Mouse (Mus musculus) erythroblast, embryonic 14.5 days (primary cell): Measurements from ENCODE around the gene Prmt7. TPM values are rescaled to one million over a fixed set of nuclear protein-coding genes. Genes with fewer than 3 reads are reported as not detected.

Experiments used
- H3K27me3 ChIP-seq: 2 replicates; pipeline ENCODE4 v1.6.1; 2012; ENCODE audit warnings: inconsistent platforms; ENCODE audit not compliant: control insufficient read depth
- H3K36me3 ChIP-seq: 2 replicates; pipeline ENCODE4 v1.6.1; 2012; ENCODE audit warnings: mild to moderate bottlenecking, inconsistent platforms; ENCODE audit not compliant: control insufficient read depth
- H3K4me1 ChIP-seq: 2 replicates; pipeline ENCODE4 v1.6.1; 2012; ENCODE audit warnings: inconsistent platforms; ENCODE audit not compliant: control insufficient read depth
- H3K4me3 ChIP-seq: replicated peaks from 2 replicates; pipeline ENCODE3; 2012; ENCODE audit warnings: moderate library complexity, mild to moderate bottlenecking, inconsistent platforms
- H3K9me3 ChIP-seq: 2 replicates; pipeline ENCODE4 v1.6.1; 2012; ENCODE audit warnings: low read length, inconsistent platforms, mixed read lengths; ENCODE audit not compliant: control insufficient read depth
- GATA1 ChIP-seq: IDR thresholded peaks from 2 replicates; pipeline ENCODE4 v1.6.1; 2012; ENCODE audit warnings: low read length, inconsistent platforms, mixed read lengths
- TAL1 ChIP-seq: IDR thresholded peaks from 3 replicates; pipeline ENCODE4 v1.6.1; 2012; ENCODE audit warnings: low read length, inconsistent platforms, mixed read lengths
- polyA plus RNA-seq: library from polyadenylated mRNA; stranded (reverse); fragments of >175 nt; gene quantifications from 2 replicates; pipeline ENCODE4 v1.2.3, GENCODE M21; 2012

The Prmt7 gene
- polyA plus RNA-seq: 0.36 and 0.73 TPM in 2 replicates

DNA sequence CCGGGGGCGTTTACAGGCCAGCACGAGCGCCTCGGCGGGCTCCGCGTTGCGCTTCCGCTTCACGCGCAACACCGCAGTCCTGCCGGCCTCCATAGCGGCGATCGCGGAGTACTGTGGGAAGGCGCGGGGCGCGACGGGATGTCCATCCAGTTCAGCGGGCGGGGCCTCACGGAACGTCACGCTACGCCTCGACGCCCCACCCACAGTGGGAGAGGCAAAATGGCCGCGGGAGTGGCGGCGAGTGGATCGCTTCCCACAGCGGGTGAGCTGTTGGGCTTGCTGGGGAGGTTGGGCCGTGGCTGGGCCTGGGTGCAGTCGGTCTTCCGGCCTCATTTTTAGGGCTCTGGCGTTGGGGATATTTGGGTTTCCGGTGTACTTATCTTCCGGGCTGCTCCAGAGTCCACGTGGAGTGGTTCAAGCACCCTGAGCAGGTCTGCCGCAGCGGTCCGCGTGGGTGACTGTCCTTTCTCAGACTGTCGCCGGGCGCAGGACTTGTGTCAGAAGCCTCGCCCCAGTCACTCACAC is at the start of gene Prmt7, which contains the start of gene Slc7a6os:
Gene Prmt7 (plus strand): TSS at position 116 of the 525 bp plus-strand sequence.
Gene Slc7a6os (minus strand): TSS at position 115 of the 525 bp plus-strand sequence.
- Histone ChIP-seq H3K4me3 (peak within 1 kb of the TSS; percentile 91), H3K9me3 (no peaks in the 10 kb centered on the region)

DNA sequence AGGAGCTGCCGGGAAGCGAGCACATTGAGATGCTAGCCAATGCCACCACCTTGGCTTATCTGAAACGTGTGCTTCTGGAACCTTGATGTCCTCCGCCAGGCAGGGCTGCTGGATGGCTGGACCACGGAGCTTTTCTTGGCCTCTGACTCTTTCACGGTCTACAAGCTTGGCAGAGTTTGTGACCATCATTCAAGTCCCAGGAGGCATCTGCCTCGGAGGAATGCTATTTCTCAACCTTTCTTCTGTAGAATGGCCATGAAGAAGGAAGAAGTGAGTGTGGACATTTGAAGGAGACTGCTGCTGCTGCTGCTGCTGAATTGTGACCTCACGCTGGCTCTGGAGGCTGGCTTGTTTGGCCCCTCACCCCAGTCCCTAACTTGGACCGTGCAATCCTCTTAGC is 47.5 kb upstream of the Prmt7 start:
- Histone ChIP-seq H3K4me3 (no peak overlapping the region), H3K4me1 (peaks cover 3% of the 10 kb centered on the region), H3K36me3 (peaks cover 22% of the 10 kb centered on the region), H3K9me3 (no peaks in the 10 kb centered on the region), H3K27me3 (peaks cover 17% of the 10 kb centered on the region)
- TF ChIP-seq TAL1: no peak
- TF ChIP-seq GATA1: no peak

More for the DNA sequence above, at the start of gene Prmt7, which contains the start of gene Slc7a6os:
- no peaks in the 10 kb centered on the region for H3K27me3 ChIP-seq
- H3K36me3 ChIP-seq: peaks cover 49% of the 10 kb centered on the region
- TF ChIP-seq TAL1 (no peak), GATA1 (no peak)
- H3K4me1 ChIP-seq: peaks cover 34% of the 10 kb centered on the region

DNA sequence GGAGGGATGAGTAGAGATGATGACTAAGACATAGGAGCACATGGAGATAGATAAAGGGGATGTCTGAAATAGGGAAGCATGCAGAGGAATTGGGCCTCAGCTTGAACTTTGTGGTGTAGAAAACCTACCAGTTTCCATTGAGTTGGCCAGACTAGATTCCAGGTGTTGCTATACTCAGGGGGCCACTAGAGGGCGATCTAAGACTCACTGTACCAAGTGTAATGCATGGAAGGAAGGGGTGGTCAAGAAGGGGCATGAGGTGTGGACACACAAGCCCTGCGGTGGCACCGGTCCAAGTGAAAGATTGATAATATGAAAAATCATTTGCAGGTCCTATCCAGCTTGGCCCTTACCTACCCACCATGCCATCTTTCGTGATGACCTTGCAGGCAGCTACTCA is 45.3 kb upstream of the Prmt7 start:
- Histone ChIP-seq H3K9me3 (no peaks in the 10 kb centered on the region), H3K36me3 (peaks cover 22% of the 10 kb centered on the region), H3K27me3 (peaks cover 36% of the 10 kb centered on the region), H3K4me1 (peaks cover 22% of the 10 kb centered on the region), H3K4me3 (no peak overlapping the region)
- TF ChIP-seq GATA1 (no peak), TAL1 (no peak)

DNA sequence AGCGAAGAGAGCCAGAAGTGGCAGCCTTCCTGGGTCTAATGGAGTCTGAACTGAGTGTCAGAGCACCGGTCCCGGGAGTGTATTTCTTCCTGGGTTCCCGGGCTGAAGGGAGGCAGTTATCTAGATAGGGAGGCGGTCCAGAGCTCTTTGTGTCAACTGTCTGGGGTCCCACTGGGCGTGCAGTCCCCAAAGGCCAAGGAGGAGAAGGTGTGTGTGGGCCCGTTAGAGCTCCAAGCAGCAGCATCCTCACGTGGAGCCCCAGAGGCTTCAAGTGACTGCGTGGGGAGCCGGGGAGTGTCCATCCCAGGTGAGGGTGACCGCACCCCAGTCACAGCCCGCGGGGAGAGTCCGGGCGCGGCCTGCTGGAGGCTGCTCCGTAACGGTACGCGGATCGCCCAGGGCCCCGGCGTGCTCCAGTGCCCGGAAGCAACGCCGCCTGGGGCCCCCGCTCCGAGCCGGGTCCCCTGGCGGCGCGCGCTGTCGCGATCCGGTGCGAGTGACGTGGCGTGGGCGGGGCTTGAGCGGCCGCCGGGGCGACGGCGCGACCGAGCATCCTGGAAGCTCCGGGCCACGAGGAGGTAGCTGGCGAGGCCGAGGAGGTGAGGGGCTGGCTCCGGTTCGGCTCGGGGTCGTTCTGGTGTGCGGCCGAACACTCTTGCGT is 42.2 kb upstream of the Prmt7 start, which contains the start of gene Slc7a6:
Gene Slc7a6 (plus strand): TSS at position 502 of the 661 bp plus-strand sequence.
- Histone ChIP-seq H3K9me3 (no peaks in the 10 kb centered on the region), H3K36me3 (peaks cover 3% of the 10 kb centered on the region), H3K27me3 (peaks cover 36% of the 10 kb centered on the region), H3K4me1 (peaks cover 22% of the 10 kb centered on the region), H3K4me3 (peak within 1 kb of the TSS; percentile 82)
- TF ChIP-seq TAL1 (no peak), GATA1 (no peak)

DNA sequence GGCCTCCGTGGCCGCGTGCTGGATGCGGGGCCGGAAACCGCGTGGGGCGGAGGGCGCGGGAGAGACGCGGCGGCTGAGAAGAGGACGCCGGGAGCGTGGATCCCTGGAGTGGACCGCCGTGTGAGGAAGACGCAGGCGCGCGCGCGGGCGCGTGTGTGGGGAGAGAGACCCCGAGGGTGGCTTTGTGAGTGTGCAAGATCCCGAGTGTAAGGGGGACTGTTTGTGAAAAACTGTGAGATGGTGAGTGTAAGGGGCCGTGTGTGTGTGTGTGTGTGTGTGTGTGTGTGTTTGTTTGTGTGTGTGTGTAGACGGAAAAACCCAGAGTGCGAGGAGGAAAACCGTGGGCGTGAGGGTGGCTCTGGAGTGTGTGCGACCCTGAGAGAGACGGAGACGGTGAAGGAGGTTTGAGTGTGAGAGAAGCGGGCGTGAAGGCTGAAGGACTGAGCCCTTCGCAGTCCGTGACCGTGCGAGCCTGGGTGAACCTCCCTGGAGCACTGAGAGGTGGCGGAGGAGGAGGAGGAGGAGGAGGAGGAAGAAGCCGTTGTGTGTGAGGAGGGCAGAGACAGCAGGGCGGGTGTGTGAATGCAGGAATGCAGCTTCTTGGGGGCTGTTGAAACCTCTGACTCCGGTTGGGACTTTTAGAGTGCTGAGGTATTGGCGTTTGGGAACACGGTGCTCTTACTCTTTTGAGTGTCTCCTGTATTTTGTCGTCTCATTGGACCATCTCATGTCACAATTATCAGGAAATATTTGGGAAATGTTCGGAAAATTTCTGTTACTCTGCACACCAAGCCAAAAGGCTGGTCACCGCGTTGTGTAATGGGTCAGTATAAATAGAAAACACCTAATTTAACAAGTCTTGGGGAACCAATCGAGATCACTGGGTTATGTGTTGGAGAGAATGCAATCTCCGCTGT is 41.5 kb upstream of the Prmt7 start:
- Histone ChIP-seq H3K27me3 (peaks cover 36% of the 10 kb centered on the region), H3K4me1 (peaks cover 22% of the 10 kb centered on the region), H3K9me3 (no peaks in the 10 kb centered on the region), H3K36me3 (no peaks in the 10 kb centered on the region), H3K4me3 (peak overlapping the region; percentile 82)
- TF ChIP-seq TAL1: no peak
- no peak for TF ChIP-seq GATA1

DNA sequence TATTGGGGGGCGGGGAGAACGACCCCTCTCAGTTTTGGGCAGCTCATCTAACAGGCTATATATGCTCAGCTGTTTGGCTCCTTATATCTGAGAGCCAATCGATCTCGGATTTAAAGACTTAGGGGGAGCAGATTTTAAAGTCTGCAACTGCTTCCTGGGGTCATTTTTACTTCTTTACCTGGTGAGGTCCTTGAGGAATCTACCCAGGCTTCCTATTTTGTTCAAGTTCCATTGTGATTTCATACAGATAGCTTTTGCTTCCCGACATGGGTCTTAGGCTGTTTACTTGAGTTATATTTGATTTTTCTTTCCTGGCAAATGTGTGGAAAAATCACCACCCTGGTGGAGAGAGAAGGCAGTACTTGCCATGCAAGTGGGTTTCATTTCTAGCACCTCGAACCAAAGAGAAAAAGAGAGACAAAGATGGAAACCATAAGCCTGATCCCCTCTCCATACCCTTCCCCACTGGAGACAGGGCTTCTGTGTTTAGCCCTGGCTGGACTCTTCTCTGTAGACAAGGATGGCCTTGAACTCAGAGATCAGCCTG is 40.7 kb upstream of the Prmt7 start:
- TF ChIP-seq TAL1 (no peak), GATA1 (no peak)

DNA sequence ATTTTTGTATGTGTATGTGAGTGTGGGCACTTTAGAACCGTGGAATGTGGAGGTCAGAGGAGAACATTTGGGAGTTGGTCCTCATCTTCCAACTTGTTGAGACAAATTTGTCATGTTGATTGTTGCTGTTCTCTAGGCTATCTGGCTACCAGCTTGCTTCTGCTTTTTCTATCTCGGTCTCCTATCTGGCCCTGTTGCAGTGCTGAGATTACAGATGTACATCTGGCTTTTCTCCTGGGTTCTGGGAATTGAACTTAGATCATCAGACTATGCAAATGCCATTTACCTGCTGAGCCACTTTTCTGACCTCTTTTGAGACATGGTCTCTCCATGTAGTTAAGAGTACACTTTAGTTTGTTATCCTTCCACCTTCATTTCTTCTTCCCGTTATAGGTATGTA is 37.2 kb upstream of the Prmt7 start:
- Histone ChIP-seq H3K4me3 (no peak overlapping the region), H3K36me3 (no peaks in the 10 kb centered on the region), H3K9me3 (no peaks in the 10 kb centered on the region), H3K4me1 (peaks cover 19% of the 10 kb centered on the region), H3K27me3 (peaks cover 16% of the 10 kb centered on the region)
- TF ChIP-seq GATA1: no peak
- no peak for TF ChIP-seq TAL1

More for the DNA sequence above, 40.7 kb upstream of the Prmt7 start:
- Histone ChIP-seq H3K27me3 (peaks cover 36% of the 10 kb centered on the region), H3K4me1 (peaks cover 22% of the 10 kb centered on the region), H3K36me3 (no peaks in the 10 kb centered on the region), H3K9me3 (no peaks in the 10 kb centered on the region), H3K4me3 (peak overlapping the region; percentile 82)

DNA sequence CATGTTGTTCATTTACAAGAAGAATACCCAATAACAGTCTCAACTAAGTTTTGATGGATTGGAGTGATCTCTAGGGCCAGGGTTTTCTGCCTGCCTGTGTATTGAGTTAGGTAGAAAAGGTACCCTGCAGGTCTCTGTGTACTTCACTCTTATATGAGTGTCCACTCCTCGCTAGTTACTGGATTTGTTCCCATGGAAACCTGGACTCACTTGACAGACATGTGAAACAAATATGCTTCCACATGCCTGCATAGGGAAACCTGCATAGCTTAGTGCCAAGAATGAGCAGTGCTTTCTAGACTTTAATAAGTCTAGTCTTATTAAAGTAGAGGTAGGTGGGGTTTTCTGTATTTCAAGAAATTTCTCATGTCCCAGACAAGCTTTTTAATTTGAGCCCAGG is 33.8 kb upstream of the Prmt7 start:
- Histone ChIP-seq H3K36me3 (no peaks in the 10 kb centered on the region), H3K9me3 (no peaks in the 10 kb centered on the region), H3K27me3 (no peaks in the 10 kb centered on the region), H3K4me3 (no peak overlapping the region), H3K4me1 (peaks cover 3% of the 10 kb centered on the region)
- TF ChIP-seq GATA1 (no peak), TAL1 (no peak)

DNA sequence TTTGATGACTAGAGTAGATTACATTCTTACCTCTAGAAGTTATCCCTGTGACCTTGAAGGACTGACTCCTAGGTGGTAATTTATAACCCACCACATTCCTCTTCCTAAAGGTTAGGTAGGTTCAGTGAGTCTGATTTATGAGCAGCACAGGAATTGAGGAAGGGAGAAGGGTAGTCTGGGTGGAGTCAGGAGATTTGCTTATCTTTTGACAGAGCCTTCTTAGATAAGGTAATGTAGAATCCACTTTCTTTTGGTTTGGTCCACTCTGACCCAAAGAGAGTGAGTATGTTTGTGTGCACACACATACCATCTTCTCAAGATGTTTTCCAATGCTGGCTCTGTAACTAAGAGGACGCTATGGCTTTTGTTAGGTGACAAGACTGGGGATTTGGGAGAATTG is 33.1 kb upstream of the Prmt7 start:
- no peak for TF ChIP-seq TAL1
- no peak for TF ChIP-seq GATA1
- Histone ChIP-seq H3K36me3 (no peaks in the 10 kb centered on the region), H3K27me3 (no peaks in the 10 kb centered on the region), H3K4me3 (no peak overlapping the region), H3K9me3 (no peaks in the 10 kb centered on the region), H3K4me1 (peaks cover 3% of the 10 kb centered on the region)
